Mouse (Mus musculus) E14TG2a.4 (cell line): ENCODE measurements around the gene Jpt2.

Experiments used
- CTCF ChIP-seq: conservative IDR thresholded peaks from 2 replicates; pipeline ENCODE4 v1.5.1; 2014; ENCODE audit warnings: low read length
- NANOG ChIP-seq: IDR thresholded peaks from 2 replicates; pipeline ENCODE4 v1.6.1; 2014; ENCODE audit warnings: borderline replicate concordance, low read length, mixed read lengths

GRCm38 (mm10) chr17:25007480-25007879 is 47.0 kb upstream of the Jpt2 start:
- TF ChIP-seq CTCF (no peak), NANOG (no peak)
